Comparison of ENCODE assay signal across 28 mouse cellular contexts in genomic region chr14:55198187-55198586, GRCm38 (mm10). TPM values are rescaled to one million over a fixed set of nuclear protein-coding genes. Genes with fewer than 3 reads are reported as not detected.
"Had no signal": no experiment of that assay in that cellular context is flagged by ENCODE, and none has a peak within 500 bp of the region (broad histone marks: within the 10 kb centered on the region; RNA-seq: fewer than 3 reads in every experiment).

No protein-coding gene starts in this region.

- H3K27me3 ChIP-seq: kidney, embryonic 15.5 days; neural tube, embryonic 13.5 days; stomach, embryonic 15.5 days had no signal

- H3K4me1 ChIP-seq: liver, embryonic 13.5 days; midbrain, embryonic 12.5 days; neural tube, embryonic 13.5 days; stomach, embryonic 15.5 days had no signal

- H3K36me3 ChIP-seq: kidney, embryonic 15.5 days; liver, embryonic 13.5 days; midbrain, embryonic 12.5 days; neural tube, embryonic 13.5 days; stomach, embryonic 15.5 days had no signal

- H3K9ac ChIP-seq: kidney, embryonic 15.5 days; liver, embryonic 13.5 days; midbrain, embryonic 12.5 days; neural tube, embryonic 13.5 days; stomach, embryonic 15.5 days had no signal

- H3K4me3 ChIP-seq: kidney, embryonic 15.5 days; left cerebral cortex, adult 2 months; liver, embryonic 13.5 days; midbrain, embryonic 12.5 days; myocyte; neural tube, embryonic 13.5 days; stomach, embryonic 15.5 days had no signal

- DNase-seq: kidney, postnatal 10 days; kidney, postnatal 36 days; layer of hippocampus, postnatal 36 days; liver, embryonic 13.5 days; lung, adult 2 months; lung, postnatal 14 days; lung, postnatal 4 days; retina, postnatal 1 day; right cerebral cortex, postnatal 25 days; spleen, adult 18-20 months; thymus, postnatal 25 days had no signal

- ATAC-seq: midbrain, embryonic 16.5 days had no signal

- H3K4me2 ChIP-seq: kidney, embryonic 15.5 days; liver, embryonic 13.5 days; midbrain, embryonic 12.5 days; neural tube, embryonic 13.5 days; stomach, embryonic 15.5 days had no signal

- H3K9me3 ChIP-seq: kidney, embryonic 15.5 days; liver, embryonic 13.5 days; midbrain, embryonic 12.5 days; neural tube, embryonic 13.5 days; stomach, embryonic 15.5 days had no signal

- H3K27ac ChIP-seq: kidney, embryonic 15.5 days; left cerebral cortex, adult 2 months; liver, embryonic 13.5 days; midbrain, embryonic 12.5 days; neural tube, embryonic 13.5 days; stomach, embryonic 15.5 days had no signal

RNA-seq across cellular contexts. Expression of gene Dhrs2, which starts 23.6 kb away (rescaled TPM):
- total RNA-seq: layer of hippocampus, adult 8-10 months; layer of hippocampus, postnatal 36 days; left cerebral cortex, adult 2 months; left cerebral cortex, postnatal 10 days; left cerebral cortex, postnatal 36 days; liver, adult 2 months; megakaryocyte progenitor cell, adult 5-6 weeks; megakaryocyte-erythroid progenitor cell, adult 5-6 weeks; monocyte, adult 5-6 weeks; neutrophil, adult 5-6 weeks had no signal
- polyA plus RNA-seq: limb, embryonic 11.5 days; liver, adult 2 months; liver, embryonic 13.5 days; liver, embryonic 16.5 days; lung, adult 2 months; myocyte had no signal
